Mouse (Mus musculus) heart, adult 9 months (tissue): Measurements from ENCODE around the gene Insc.

Experiments used
- DNase-seq, 2 experiments: peaks; one replicate each; pipeline ENCODE4 v3.0.0; 2022; ENCODE audit warnings: low spot score in 2 of 2

The Insc gene

DNA sequence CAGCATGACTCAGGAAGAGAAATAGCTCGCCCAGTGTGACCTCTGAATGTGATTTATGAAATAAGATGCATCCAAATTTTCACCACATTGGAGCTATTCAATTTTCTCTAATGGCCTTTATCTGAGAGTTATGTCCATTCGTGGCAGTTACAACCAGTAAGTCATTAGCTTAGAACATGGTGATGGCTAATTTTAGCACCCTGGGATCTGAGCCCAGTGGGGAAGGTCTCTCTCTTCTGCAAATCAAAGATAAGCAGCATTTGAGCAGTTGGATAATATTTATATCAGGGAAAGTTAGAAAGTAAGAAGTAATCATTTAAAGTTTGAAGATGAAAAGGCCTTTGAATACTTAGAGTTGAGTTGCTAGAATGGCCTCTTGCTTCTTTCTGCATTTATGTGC is 19.2 kb downstream of the Insc start:
- peak in 1 of 2 experiments; percentile 22 for DNase-seq

DNA sequence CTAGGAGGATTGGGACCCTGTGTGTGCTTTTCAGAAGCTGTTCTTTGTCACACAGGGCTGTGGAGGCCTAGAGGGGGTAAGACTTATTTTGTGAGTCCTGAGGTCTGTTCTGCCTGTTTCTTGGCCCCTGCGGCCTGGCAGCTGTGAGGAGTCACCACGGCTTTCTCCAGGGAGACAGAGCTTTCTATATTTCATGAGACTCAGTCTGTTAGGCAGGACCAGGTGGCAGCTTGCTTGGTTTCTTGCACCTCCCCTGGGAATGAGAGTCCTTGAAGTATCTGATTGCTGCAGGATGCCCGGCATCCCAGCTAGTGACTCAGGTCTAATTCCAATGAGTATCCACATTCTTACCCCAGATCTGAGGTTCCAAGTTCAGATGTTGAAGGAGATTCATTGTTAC is 21.8 kb downstream of the Insc start:
- DNase-seq: no peak

DNA sequence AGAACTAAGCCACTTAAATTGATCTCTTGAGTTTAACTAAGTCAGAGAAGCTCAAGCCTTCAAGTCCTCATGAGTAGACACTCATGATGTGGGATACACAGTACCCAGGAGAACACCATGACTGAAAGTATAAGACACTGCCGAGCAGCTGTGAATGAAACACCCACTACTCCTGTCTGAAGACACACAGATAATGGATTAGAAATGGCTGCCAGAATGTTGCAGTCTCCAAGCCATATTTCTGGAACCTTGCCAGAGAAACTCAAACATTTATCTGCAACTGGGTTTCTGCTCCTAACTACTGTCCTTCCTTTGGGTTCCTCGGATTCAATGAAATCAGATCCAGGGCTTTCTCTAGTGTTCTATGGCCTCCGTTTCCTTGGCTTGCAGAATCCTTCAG is 23.0 kb downstream of the Insc start:
- no peak for DNase-seq

DNA sequence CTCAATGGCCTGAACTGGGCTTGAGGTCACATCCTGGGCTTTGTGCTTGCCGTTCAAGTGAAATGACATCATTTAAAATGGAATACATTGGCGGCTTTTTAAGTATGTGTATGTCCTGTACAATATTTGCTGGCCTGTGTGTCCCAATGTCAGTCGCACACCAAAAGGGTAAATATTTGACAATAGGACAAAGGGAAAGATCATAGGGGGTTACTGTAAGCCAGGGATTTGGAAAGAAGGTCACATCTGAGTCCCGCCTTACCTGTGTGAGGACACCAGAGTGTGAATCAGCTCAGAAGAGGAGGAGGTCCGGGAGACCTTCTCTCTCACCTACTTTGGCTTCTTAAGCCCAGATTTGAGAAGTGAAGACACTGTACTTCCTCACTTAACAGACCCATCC is 25.0 kb downstream of the Insc start:
- no peak for DNase-seq

DNA sequence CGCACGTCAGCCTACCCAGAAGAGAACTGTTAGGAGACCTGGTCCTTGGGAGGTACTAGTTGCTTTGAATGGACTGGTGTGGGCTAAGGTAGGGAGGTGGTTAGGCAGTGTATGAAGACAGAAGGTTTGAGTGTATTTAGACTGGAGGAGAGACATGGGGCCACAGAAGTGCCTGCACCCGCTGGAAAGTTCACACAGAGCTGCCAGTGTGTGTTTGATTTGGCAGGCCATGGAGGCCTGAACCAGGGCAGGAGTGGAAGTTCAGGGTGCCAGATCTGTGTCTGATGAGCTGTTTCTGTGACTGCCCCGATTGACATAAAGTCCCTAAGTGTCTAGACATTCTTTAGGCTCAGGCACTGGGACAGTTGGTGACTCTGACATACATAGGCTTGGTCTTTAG is 25.5 kb downstream of the Insc start:
- no peak for DNase-seq

DNA sequence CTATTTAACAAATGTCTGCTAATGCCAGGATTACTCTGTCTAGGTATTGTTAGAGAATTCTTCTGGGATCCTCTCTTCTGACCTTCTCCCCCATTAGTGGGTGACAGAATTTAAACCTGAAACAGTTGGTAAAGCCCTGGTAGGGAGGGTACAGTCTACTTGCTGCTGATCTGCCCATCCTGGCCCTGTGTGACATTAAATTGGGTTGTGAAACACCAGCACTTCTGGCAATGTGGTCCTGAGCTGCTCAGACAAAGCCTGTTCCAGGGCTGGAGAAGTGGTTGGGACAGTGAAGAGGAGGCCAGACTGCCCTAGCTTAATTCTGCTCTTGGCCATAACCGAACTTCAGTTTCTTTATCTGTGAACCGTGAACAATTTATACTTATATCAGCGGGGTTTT is 27.1 kb downstream of the Insc start:
- DNase-seq: no peak

DNA sequence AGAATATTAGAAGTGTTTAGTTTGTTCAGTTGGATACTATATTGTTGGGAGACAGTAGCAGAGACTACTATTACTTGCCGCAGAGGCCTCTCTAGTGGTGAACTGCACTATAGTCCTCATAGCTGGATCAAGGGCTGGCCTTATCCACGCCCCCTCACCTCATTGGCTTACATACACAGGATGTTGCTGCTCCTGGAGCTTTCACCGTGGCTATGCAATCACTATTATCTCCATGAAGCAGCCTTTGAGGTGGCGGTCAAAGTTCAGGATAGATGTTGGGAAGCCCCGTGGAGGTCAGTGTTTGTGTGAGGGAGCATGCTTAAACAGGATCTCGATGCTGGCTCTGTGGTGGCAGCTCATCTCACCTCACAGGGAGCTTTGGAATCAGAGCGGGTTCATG is 28.3 kb downstream of the Insc start:
- DNase-seq: no peak

DNA sequence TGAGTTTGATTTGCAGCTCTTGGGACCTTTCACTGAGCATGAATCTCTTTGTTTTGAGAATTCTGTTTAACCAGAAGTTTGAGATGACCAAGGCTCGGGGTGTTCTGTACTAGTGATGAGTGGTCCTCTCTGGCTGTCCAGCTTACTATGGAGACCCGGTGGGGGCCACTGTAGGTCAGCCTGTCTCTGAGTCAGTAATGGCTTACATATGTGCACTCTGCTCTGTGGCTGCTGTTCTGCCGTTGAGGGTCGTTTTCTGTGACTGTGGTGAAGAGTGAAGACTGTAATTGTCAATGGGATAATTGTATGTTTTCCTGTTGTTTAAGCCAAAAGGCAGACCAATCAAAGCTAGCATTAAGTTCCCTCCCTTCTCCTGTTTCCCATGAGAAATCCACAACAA is 30.3 kb downstream of the Insc start:
- DNase-seq: no peak

DNA sequence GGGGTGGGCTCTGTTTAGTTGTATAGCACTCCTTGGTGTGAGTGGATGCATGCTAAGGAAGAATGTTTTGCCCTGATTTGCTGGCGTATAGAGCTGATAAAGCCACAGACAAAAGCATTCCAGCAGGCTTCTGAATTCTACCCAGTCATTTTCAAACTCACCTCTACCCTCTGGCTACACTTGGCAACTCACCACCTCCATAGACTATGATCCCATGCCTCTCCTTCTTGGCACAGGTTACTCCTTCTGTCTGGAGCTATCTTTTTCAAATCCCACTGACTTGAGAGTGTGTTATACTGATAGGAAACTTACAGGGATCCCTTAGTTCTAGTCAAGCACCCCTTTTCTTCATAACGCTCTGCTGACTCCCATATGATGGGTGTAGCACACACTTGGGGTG is 32.4 kb downstream of the Insc start:
- DNase-seq: no peak

DNA sequence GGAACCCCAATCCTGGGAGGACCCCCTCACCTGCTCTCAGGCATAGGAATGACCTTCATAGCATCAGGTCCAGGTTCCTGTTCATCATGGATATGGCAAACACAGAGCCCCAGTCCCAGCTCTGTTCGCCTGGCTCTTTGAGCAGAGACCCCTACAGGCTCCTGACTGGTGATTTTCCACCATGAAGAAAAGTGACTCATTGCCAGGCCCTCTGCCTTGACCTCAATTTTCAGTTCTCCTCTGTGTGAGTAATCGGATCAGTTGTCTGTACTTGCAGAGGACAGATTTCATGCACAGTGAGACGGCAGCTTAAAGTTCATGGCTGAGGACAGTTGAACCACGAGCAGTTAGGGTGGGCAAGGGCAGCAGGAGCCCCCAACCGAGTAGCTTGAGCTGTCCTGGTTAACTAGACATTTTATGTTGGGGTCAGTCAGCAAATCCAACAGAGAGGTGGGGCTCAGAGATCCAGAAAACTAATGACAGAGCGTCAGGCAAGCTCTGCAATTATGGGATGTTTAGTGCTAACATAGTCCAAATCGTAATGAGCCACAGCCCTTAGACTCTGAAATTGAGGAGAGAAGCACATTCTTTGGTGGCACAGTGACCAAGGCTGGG is 34.8 kb downstream of the Insc start:
- no peak for DNase-seq

DNA sequence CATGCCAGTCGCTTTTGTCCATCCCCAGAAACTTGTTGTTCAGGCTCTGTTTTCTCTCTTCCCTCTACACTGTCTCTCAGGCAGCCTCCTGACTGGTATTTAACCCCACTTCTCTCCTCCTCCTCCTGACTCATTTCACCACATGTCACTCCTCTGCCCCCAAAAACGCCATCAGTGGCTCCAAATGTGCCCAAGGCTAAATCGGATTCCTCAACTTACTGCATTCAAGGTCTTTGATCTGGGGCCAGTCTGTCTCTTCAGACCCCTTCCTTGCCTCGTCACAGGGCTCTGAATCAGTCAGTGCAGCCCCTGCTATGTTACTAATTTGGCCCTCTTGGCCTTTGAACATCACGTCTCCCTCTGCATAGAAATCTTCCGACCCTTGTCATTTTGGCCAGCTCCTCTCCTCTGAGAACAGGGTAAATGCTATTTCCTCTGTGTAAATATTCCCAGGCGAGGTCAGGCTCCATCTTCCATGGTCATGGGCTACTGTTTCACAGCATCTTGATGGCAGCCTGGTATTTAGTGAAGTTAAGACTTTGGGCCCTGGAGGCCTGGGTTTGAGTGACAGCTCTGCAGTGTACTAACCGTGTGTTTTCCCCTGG is 35.7 kb downstream of the Insc start:
- no peak for DNase-seq

DNA sequence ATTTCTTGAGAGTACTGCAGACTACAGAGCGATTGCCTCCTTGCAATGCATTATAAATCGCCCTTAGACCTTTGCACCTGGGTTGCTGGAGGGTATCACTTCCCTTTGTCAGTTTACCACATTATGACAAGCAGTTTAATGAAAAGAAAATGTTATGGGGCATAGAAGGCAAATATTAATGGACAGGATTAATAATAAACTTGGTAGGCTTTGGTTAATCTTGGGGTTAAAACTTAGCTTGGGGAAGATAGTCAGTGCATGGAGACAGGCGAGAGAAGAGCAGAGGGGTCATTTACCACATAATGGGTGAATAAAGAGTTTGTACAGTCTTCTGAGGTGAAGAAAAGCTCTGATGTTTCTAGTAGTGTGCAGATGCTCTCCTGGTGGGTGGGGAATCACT is 39.8 kb downstream of the Insc start:
- DNase-seq: no peak

DNA sequence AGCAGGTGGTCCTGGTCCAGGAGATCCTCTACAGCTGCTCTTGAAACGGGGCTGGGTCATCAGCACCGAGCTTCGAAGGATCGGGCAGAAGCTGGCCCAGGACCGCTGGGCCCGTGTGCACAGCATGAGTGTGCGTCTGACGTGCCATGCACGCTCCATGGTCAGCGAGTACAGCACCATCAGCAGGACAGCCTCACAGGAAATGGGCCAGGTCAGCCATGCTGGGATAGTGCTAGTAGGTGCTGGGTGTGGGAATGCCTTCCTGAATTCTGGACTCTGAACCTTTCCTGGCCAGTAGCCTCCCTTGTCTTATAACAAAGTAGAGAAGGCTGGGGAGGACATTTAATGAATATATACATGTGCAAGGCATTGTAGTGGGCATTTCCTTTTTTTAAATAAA is 47.6 kb downstream of the Insc start:
- DNase-seq: no peak

DNA sequence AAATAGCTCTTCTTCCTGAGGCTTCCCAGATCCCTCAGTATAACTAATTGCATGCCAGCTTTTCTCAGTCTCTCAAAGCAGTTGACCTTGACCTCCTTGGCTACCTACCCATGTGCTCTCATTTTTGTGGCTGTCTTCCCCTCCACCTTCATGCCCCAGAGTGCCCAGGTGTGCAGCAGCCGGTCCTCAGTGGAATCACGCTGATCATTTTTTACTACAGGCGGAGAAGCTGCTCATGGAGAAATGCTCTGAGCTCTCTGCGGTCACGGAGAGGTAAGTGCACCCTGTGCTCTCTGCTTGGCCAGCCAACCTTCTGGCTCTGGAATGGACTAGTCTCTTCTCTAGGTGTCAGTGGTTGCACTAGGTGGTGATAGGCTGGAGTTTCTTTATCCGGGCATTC is 48.5 kb downstream of the Insc start:
- DNase-seq: no peak

DNA sequence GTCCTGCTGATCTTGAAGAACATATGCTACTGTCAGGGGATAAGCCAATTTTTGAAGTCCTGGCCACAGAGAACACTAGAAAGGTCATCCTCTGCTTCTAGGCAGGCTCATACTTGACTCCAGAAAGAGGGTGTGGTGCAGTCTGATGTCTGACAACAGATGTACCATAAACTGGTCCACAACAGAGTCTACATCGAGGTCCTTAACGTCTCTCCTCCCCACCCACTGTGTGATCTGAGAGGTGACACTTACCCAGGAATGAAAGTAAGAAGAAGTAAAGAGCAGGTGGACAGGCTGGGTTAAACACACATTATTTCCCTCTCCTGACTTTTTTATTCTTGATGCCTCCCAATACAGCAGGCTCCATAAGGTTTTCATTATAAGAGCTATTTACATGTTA is 50.9 kb downstream of the Insc start:
- DNase-seq: no peak

DNA sequence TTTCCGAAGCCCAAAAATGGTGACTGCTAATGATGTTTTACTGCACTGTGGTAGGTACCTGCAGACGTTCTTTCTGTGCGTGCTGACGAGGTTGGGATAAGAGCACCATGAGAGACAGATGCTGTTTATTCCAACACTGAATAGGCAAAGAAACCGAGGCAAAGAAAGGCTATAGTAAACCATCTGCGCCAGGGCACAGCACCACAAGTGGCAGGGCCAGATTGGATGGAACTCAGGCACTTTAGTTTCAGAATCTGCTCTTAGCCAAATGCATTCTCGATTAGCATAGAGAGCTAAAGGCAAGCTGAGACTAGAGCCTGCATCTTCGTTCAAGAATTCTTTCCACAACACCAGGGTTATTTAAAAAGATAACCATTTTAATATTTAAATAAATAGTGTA is 59.1 kb downstream of the Insc start:
- no peak for DNase-seq

DNA sequence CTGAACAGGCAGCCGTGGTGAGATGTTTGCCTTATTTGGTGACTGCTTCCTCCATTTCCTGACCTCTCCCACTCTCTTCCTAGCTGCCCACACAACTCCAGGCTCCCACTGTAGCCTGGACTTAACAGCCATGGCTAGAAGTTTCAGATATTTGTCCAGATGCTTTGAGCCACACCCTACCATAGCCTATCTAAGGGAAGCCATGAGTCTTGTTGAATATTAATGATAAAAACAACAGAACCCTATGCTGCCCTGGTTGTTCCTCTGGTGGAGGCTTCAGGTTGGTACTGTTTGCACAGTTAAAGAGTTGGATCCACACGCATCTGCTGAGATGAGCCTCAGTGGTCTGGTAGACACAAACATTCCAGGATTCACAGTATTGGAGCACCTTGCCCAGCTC is 61.8 kb downstream of the Insc start:
- DNase-seq: no peak

DNA sequence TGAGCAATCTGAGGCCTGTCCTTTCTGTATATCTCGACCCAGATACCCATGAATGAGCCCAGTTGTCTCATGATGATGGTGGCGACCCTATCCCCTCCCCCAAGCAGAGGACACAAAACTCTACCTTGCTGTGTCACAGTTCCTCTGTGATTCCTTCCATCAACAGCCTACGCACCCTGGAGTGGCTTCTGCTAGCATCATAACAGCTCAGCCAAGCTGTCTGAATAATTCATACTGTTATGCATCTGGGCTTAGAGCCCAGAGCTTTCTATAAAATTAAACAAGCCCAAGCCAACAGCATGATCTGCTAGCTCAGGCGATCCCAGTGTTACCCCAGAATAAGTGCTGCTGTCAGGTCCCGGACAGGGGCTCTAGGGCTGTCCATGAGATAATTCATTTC is 63.8 kb downstream of the Insc start:
- no peak for DNase-seq

DNA sequence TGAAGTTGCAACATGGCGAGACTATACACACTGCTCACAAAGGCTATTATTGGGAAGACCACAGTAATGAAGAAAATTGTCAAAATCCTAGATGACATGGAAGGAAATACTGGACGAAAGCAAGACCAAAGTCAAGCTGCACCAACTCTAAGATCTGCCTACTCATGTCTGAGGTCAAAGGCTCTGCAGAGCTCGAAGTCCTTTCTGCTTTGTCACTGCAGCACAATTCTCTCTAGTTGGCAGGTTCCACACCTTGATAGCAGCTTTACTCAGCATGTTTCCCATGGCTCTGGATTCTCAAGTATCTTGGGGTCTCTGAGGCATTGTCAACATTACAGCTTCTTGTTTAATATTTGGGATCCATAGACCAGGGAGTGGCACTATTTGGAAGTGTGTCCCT is 64.8 kb downstream of the Insc start:
- no peak for DNase-seq

DNA sequence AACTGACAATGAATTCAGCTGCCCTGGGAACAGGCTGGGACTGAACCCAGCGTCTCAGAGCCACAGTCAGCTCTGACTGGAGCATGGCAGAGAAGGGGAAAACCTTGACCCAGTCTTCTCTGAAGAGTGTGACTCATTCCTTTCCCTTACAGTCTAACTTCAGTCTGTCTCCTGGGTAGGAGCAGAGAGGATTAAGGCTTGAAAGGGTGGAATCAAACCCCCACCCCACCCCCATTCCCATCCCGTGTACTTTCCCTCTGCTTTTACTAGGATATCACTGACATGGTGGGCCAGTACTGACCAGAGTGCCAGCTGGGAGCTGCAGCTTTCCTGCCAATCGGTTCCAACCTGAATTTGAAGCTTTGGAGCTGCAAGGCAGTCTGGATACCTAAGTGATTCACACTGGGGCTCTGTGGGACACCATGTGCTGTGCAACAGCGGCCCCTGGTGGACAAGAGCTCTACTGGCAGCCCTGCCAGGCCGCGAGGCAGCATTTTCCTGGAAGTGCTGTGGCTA is 73.9 kb downstream of the Insc start:
- peak; percentile 32 to 57 for DNase-seq

DNA sequence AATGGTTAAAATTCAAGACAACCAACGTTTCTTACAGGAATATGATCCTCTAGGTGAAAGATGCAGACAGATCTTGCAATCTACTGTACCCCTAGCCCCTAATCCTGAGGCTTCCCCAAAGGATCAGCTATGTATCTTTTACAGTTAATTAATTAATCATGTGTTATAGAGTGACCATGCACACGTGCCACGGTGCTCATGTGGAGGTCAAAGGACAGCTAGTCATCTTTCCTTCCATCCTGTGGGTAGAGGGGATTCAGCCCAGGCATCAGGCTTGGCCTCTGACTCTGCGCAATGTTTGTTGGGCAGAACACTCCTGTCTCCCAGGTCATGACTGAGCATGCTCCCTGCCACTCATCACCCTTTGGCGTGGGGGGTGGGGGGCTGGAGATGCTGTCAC is 74.4 kb downstream of the Insc start:
- DNase-seq: no peak

DNA sequence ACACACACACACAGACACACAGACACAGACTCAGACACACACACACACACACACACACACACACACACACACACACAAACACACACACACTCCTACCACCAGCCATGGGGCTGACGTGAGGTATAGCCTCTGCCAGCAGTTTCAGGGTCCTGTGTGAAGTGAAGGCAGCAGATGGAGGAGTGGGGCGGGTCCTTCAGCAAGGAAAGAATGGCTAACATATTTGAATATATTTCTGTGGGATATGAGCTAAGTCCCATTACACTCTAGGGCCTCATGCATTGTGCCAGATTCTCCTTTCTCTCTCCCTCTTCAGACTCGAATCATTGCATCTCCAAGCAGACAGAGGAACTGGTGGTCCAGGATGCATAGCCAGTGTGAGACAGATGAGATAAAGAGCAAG is 74.9 kb downstream of the Insc start:
- no peak for DNase-seq

DNA sequence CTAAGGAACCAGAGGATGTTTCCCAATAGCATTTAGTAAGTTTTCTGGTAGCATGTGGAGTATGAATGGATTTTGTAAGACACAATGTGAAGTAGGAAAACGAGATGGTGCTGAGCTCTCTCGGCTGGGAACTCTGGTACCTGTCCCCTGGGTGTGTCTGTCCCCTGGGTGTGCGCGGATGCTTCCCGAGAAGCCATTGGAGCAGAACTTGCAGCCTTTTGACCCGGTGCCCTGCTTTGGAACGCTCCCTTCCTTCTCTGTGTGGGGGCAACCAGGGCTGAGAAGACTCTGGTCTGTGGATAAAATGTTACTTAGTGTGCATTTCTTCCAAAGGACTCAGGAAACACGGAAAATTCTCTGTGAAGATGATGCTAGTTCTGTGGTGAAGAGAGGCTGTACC is 75.3 kb downstream of the Insc start:
- DNase-seq: no peak

DNA sequence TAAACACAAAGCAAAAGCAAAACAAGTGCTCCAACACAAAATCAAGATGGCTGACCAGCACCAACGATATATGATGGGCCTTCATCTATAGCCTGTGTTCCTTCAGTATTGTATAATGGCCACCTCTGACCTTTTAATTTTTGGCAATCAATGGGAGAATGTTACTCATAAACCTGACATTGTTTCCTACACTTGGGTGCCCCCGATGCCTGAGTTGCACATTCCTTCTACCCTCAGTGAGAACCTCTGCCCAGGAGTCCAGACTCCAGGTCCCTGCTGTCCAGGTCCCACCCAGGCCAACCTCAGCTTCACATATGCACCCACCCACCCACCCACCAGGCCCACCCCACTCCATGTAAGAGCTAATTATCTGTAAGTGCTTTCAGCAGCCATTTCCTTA is 79.2 kb downstream of the Insc start:
- DNase-seq: no peak
